Mouse (Mus musculus) forebrain, embryonic 10.5 days (tissue): Measurements from ENCODE around the gene Tmtc1. TPM values are rescaled to one million over a fixed set of nuclear protein-coding genes. Genes with fewer than 3 reads are reported as not detected.
A peak's percentile ranks its signal among the peaks of the same experiment; 100 is the strongest.

Experiments
- DNase-seq: peaks from one replicate; pipeline ENCODE4 v3.0.0-alpha.2; 2017; ENCODE audit warnings: low spot score; ENCODE audit errors: extremely low spot score
- H3K27ac ChIP-seq: fragments of 300-500 bp; sonication (generic); 2 replicates; pipeline ENCODE4 v1.5.1; 2016; ENCODE audit warnings: mild to moderate bottlenecking
- H3K27me3 ChIP-seq: fragments of 300-500 bp; sonication (generic); 2 replicates; pipeline ENCODE4 v1.6.1; 2016; ENCODE audit warnings: mild to moderate bottlenecking; ENCODE audit not compliant: poor library complexity, severe bottlenecking
- H3K36me3 ChIP-seq: fragments of 300-500 bp; sonication (generic); replicated peaks from 2 replicates; pipeline ENCODE4 v1.6.1; 2016; ENCODE audit warnings: mild to moderate bottlenecking, moderate library complexity
- H3K4me1 ChIP-seq: fragments of 300-500 bp; sonication (generic); 2 replicates; pipeline ENCODE4 v1.6.1; 2016
- H3K4me3 ChIP-seq: fragments of 300-500 bp; sonication (generic); 2 replicates; pipeline ENCODE4 v1.5.1; 2016; ENCODE audit warnings: mild to moderate bottlenecking, moderate library complexity
- H3K9me3 ChIP-seq: fragments of 300-500 bp; sonication (generic); 2 replicates; pipeline ENCODE4 v1.6.1; 2016; ENCODE audit warnings: mild to moderate bottlenecking, moderate library complexity
- WGBS: fragments of 180-500 bp; shearing (Covaris S2); methylation state at CpG from one replicate; pipeline ENCODE4 v1.1.7; 2016; 5-methylcytosine and 5-hydroxymethylcytosine counted together
- polyA plus RNA-seq: library from polyadenylated mRNA; unstranded; fragments of >200 nt; fragmentation: Nextera tagmentation; extraction: Ambion mirVana; gene quantifications from 2 replicates; pipeline ENCODE4 v1.2.1, GENCODE M21; 2016

Tmtc1 gene
- polyA plus RNA-seq, 1 experiment from 2014 or later: 0.20 TPM

GRCm38 (mm10) chr6:148406792-148407490 lies 37.2 kb downstream of the Tmtc1 start:
- no peaks in the 10 kb centered on the region for H3K27me3 ChIP-seq
- H3K4me1 ChIP-seq: peaks cover 9% of the 10 kb centered on the region
- no peak for DNase-seq
- no peak overlapping the region for H3K27ac ChIP-seq
- H3K36me3 ChIP-seq: no peaks in the 10 kb centered on the region
- no peaks in the 10 kb centered on the region for H3K9me3 ChIP-seq
- no peak overlapping the region for H3K4me3 ChIP-seq
- 89% methylated on average over 2 of the region's 2 CpGs for WGBS

GRCm38 (mm10) chr6:148405599-148405998 lies 38.6 kb downstream of the Tmtc1 start:
- no peaks in the 10 kb centered on the region for H3K36me3 ChIP-seq
- 83% methylated on average over 2 of the region's 2 CpGs for WGBS
- no peak for DNase-seq
- no peak overlapping the region for H3K4me3 ChIP-seq
- peaks cover 3% of the 10 kb centered on the region; the same call in 1 of the 2 replicates for H3K4me1 ChIP-seq
- no peak overlapping the region for H3K27ac ChIP-seq
- H3K27me3 ChIP-seq: no peaks in the 10 kb centered on the region
- no peaks in the 10 kb centered on the region for H3K9me3 ChIP-seq

DNA sequence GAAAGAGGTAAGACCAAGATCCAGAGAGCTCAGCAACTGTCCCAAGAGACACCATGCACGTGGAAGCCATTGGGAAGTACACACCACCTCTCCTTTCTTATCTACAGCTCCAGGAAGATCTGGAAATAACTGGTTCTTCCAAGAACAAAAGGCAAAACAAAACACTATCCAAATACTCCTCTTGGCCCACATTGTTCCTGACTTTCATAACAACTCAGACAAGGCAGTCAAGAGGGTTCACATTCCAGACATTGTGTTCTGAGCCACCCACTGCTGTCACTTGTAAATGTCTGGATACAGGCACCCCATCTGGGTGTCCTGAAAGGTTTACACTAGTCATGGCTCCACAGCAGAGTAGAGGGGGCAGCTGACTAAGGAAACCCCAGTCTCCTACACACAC lies 39.7 kb downstream of the Tmtc1 start:
- WGBS: 52% methylated on average over 1 of the region's 1 CpGs
- Histone ChIP-seq H3K36me3 (no peaks in the 10 kb centered on the region), H3K4me3 (no peak overlapping the region), H3K27ac (no peak overlapping the region), H3K27me3 (no peaks in the 10 kb centered on the region), H3K4me1 (peaks cover 3% of the 10 kb centered on the region; the same call in 1 of the 2 replicates), H3K9me3 (no peaks in the 10 kb centered on the region)
- DNase-seq: no peak

DNA sequence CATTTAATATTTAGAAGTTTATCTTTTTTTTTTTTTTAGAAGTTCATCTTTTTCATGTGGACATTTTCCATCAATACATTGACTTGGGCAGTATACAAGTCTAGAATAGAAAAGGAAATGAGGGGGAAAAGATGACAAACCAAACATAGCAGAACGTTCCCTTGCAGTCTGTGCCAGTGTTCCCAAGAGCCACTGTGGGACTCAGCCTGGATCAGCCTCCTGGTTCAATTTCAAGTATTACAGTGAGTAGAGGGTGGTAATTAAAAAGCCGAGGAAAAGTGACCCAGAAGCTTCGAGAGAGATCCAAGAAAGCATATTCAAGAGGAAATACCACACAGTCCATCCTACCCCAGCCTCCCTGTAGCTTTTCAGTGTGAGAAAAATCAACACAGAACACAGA lies 40.4 kb downstream of the Tmtc1 start:
- Histone ChIP-seq H3K27me3 (no peaks in the 10 kb centered on the region), H3K4me1 (peaks cover 3% of the 10 kb centered on the region; the same call in 1 of the 2 replicates), H3K4me3 (no peak overlapping the region), H3K9me3 (no peaks in the 10 kb centered on the region), H3K27ac (no peak overlapping the region), H3K36me3 (no peaks in the 10 kb centered on the region)
- 74% methylated on average over 3 of the region's 3 CpGs for WGBS
- no peak for DNase-seq

- H3K4me3 ChIP-seq: no peak overlapping the region
- H3K4me1 ChIP-seq: peaks cover 3% of the 10 kb centered on the region; the same call in 1 of the 2 replicates
- 95% methylated on average over 6 of the region's 6 CpGs for WGBS
- DNase-seq: no peak
- no peak overlapping the region for H3K27ac ChIP-seq
- no peaks in the 10 kb centered on the region for H3K9me3 ChIP-seq
- no peaks in the 10 kb centered on the region for H3K27me3 ChIP-seq
- H3K36me3 ChIP-seq: no peaks in the 10 kb centered on the region
These were observed 43.2 kb downstream of the Tmtc1 start for GRCm38 (mm10) chr6:148401031-148401430.

GRCm38 (mm10) chr6:148399541-148399940 lies 44.6 kb downstream of the Tmtc1 start:
- WGBS: 90% methylated on average over 2 of the region's 2 CpGs
- Histone ChIP-seq H3K4me3 (no peak overlapping the region), H3K4me1 (peaks cover 1% of the 10 kb centered on the region; the same call in 1 of the 2 replicates), H3K36me3 (no peaks in the 10 kb centered on the region), H3K27me3 (no peaks in the 10 kb centered on the region), H3K9me3 (no peaks in the 10 kb centered on the region), H3K27ac (no peak overlapping the region)
- DNase-seq: no peak

- no peak for DNase-seq
- Histone ChIP-seq H3K27me3 (no peaks in the 10 kb centered on the region), H3K4me1 (no peaks in the 10 kb centered on the region), H3K4me3 (no peak overlapping the region), H3K36me3 (no peaks in the 10 kb centered on the region), H3K27ac (no peak overlapping the region), H3K9me3 (no peaks in the 10 kb centered on the region)
- 88% methylated on average over 2 of the region's 2 CpGs for WGBS
These were observed 45.3 kb downstream of the Tmtc1 start for GRCm38 (mm10) chr6:148398888-148399287.

- DNase-seq: no peak
- no peaks in the 10 kb centered on the region for H3K36me3 ChIP-seq
- H3K4me3 ChIP-seq: no peak overlapping the region
- no peaks in the 10 kb centered on the region for H3K9me3 ChIP-seq
- 87% methylated on average over 5 of the region's 5 CpGs for WGBS
- peaks cover 12% of the 10 kb centered on the region for H3K4me1 ChIP-seq
- H3K27me3 ChIP-seq: no peaks in the 10 kb centered on the region
- no peak overlapping the region for H3K27ac ChIP-seq
These were observed 46.9 kb downstream of the Tmtc1 start for GRCm38 (mm10) chr6:148397270-148397669.

DNA sequence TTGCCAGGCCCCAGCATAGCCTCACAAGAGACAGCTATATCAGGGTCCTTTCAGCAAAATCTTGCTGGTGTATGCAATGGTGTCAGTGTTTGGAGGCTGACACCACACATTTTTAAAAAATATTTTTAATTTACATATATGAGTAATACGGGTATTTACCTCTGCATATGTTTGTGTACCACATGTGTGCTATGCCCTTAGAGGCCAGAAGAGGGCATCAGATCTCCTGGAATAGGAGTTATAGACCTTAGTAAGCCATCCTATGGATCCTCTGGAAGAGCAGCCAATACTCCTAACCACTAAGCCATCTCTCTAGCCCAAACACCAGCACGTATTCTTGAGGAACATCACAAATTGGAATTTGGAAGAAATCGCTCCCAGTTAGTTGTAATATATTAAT lies 48.9 kb downstream of the Tmtc1 start:
- DNase-seq: no peak
- Histone ChIP-seq H3K27ac (no peak overlapping the region), H3K27me3 (no peaks in the 10 kb centered on the region), H3K4me3 (no peak overlapping the region), H3K4me1 (peaks cover 23% of the 10 kb centered on the region), H3K36me3 (no peaks in the 10 kb centered on the region), H3K9me3 (no peaks in the 10 kb centered on the region)
- 86% methylated on average over 3 of the region's 3 CpGs for WGBS

- Histone ChIP-seq H3K27ac (no peak overlapping the region), H3K4me1 (peaks cover 23% of the 10 kb centered on the region), H3K9me3 (no peaks in the 10 kb centered on the region), H3K4me3 (no peak overlapping the region), H3K36me3 (no peaks in the 10 kb centered on the region), H3K27me3 (no peaks in the 10 kb centered on the region)
- DNase-seq: no peak
- WGBS: 89% methylated on average over 3 of the region's 3 CpGs
These were observed 49.9 kb downstream of the Tmtc1 start for GRCm38 (mm10) chr6:148394294-148394693.

DNA sequence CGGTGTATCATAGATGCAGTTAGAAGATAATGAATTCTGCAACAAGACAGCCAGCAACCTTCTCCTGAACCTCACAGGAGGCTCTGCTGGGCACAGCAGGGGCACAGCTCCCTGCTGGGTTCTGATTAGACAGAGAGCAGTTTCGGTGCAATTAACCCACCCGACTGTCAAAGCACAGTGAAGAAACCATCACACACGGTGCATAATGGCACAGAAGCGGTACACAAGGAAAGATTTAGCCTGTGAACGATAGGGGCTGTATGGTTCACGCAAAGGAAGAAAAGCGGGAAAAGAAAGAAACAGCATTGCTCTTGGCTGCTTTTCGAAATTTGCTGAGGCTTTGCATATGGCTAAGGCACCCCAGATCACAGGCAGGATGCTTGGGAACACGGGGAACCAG lies 52.0 kb downstream of the Tmtc1 start:
- peak overlapping the region; percentile 75 for H3K27ac ChIP-seq
- no peaks in the 10 kb centered on the region for H3K9me3 ChIP-seq
- no peaks in the 10 kb centered on the region for H3K27me3 ChIP-seq
- H3K4me3 ChIP-seq: no peak overlapping the region; the same call in 1 of the 2 replicates
- no peaks in the 10 kb centered on the region for H3K36me3 ChIP-seq
- peak; percentile 18 for DNase-seq
- 34% methylated on average over 10 of the region's 10 CpGs for WGBS
- H3K4me1 ChIP-seq: peaks cover 23% of the 10 kb centered on the region

DNA sequence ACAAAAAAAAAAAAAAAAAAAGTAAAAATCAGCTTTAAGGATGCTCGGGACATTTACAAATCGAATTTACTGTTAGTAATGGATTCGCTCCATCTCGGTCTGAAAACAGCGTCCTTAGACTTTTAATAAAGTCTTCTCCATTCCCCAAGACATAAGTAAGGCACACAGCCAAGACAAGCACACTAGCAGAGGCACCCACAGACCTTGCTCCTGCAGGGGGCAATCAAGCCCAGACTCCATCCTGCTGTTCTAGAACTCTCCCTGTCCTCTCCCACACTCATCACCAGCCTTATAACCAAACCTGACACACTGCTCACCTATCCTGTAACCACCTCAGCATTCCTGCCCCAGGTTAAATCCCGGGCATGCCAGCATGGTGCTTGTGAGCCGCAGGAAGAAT lies 52.9 kb downstream of the Tmtc1 start:
- 85% methylated on average over 7 of the region's 7 CpGs for WGBS
- no peaks in the 10 kb centered on the region for H3K36me3 ChIP-seq
- H3K9me3 ChIP-seq: no peaks in the 10 kb centered on the region
- 0 out of 2 replicates have a peak overlapping the region, but pooled peaks have one; percentile 75 for H3K27ac ChIP-seq
- H3K4me3 ChIP-seq: no peak overlapping the region
- no peak for DNase-seq
- H3K27me3 ChIP-seq: no peaks in the 10 kb centered on the region
- peaks cover 23% of the 10 kb centered on the region for H3K4me1 ChIP-seq

GRCm38 (mm10) chr6:148390630-148391276 lies 53.4 kb downstream of the Tmtc1 start:
- H3K27ac ChIP-seq: no peak overlapping the region
- H3K9me3 ChIP-seq: no peaks in the 10 kb centered on the region
- no peaks in the 10 kb centered on the region for H3K27me3 ChIP-seq
- no peaks in the 10 kb centered on the region for H3K36me3 ChIP-seq
- WGBS: 77% methylated on average over 4 of the region's 4 CpGs
- H3K4me1 ChIP-seq: peaks cover 23% of the 10 kb centered on the region
- DNase-seq: no peak
- no peak overlapping the region for H3K4me3 ChIP-seq
